ENCODE assay signal across 12 mouse cellular contexts in the genomic region with DNA sequence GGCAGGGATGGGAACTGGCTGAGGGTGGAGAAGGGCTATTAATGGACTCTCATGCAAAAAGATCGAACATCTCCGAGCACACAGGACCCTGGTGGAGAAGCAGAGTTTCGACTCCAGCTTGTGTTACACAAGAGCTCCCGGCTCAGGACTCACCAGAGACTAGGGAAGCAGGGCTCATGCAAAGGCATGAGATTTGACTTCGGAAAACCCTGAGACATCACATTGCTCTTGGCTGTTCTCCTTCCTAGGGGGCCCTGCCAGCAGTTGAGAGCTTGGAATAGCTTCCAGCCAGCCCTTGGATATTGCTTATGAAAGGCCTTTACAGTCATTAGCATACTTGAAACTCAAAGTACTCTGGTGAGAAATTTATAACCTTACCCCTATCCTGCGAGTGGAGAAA. TPM values are rescaled to one million over a fixed set of nuclear protein-coding genes. Genes with fewer than 3 reads are reported as not detected.
A peak's percentile ranks its signal among the peaks of the same experiment; 100 is the strongest.
DNase-seq lines count a peak whose midpoint lies in the region; TF ChIP-seq lines count a peak whose summit lies in the region.
"Had no signal": no experiment of that assay in that cellular context is flagged by ENCODE, and none has a peak within 500 bp of the region (broad histone marks: within the 10 kb centered on the region; RNA-seq: fewer than 3 reads in every experiment).

No protein-coding gene starts in this region.

- TF ChIP-seq CTCF in layer of hippocampus, adult 2 months (conservative IDR thresholded peaks at IDR 0.05) = 0 out of 2 replicates have a peak, but pooled peaks have one; percentile 13

- no peak overlapping the region for H3K27ac ChIP-seq in layer of hippocampus, adult 2 months
- H3K27ac ChIP-seq: liver, embryonic 12.5 days; midbrain, embryonic 12.5 days had no signal

- no peak overlapping the region for H3K4me3 ChIP-seq in layer of hippocampus, adult 2 months
- H3K4me3 ChIP-seq: liver, embryonic 12.5 days; midbrain, embryonic 12.5 days had no signal

- peak; percentile 42 for DNase-seq in cerebellum, adult 9-11 months
- no peak for DNase-seq in cerebellum, adult 18-20 months
- no peak for DNase-seq in layer of hippocampus, adult 2 months (ENCODE audit: low spot score in 2 of 2)
- DNase-seq in layer of hippocampus, postnatal 36 days = no peak
- DNase-seq in heart, adult 8-10 months (ENCODE audit: low spot score) = peak; percentile 67
- peak; percentile 37 to 74 for DNase-seq in lung, postnatal 4 days
- DNase-seq in layer of hippocampus, adult 11-12 months (ENCODE audit: low spot score) = no peak
- DNase-seq in left cerebral cortex, adult 11 months (ENCODE audit: low spot score) = no peak
- DNase-seq: cerebellum, postnatal 36 days had no signal

RNA-seq across cellular contexts. Expression of a gene that starts 26.4 kb away (rescaled TPM):
- total RNA-seq in layer of hippocampus, adult 2 months (2021) = 10 to 100 TPM; 41.1 to 41.2 TPM
- 10 to 100 TPM; 32.7 to 38.3 TPM for total RNA-seq in layer of hippocampus, postnatal 36 days (2021)
- total RNA-seq in heart, adult 8-10 months (2022) = 1 to 10 TPM; 8.3 to 10.0 (median 9.8) TPM
- total RNA-seq: hematopoietic stem cell, adult 5-6 weeks had no signal

Comparison
In these comparisons a context has a peak if more than half of its experiments do, and no peak if none do; other contexts are left out.
1. DNase-seq: peak in cerebellum, adult 9-11 months (single experiment), heart, adult 8-10 months (single experiment) and lung, postnatal 4 days (2 of 2); none in cerebellum, adult 18-20 months (0 of 2), layer of hippocampus, adult 2 months (0 of 2), layer of hippocampus, postnatal 36 days (0 of 2), layer of hippocampus, adult 11-12 months (single experiment) and left cerebral cortex, adult 11 months (single experiment).